Mouse (Mus musculus) thymus, postnatal 25 days (tissue): Measurements from ENCODE around the gene Gpr180.
"Not testable (repeated sequence)": the region's sequence is repeated elsewhere in the genome, so short reads cannot be mapped to it uniquely, and the experiment has no call there.

Experiments used
- DNase-seq: peaks from one replicate; pipeline ENCODE4 v3.0.0; 2022

Gpr180 gene

DNA sequence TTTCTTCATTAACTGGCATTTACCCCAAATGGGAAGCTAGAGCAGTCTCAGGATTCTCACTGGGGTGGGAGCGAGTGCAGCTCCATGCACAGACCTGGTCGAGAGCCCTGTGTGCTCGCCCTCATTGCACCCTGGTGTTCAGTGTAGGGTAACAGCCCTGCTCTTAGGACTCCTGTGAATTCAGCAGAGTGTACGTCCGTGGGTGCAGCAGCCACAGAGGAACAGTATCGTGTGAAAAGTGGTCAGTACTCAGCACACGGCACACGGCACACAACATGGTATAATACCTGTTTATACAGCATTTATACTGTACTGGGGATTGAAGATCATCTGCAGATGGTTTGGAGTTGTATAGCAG is 15.3 kb downstream of the Gpr180 start:
- DNase-seq, result no peak

- not testable (repeated sequence) for DNase-seq
Measured at GRCm38 (mm10) chr14:118156056-118156455, 19.1 kb downstream of the Gpr180 start.

DNA sequence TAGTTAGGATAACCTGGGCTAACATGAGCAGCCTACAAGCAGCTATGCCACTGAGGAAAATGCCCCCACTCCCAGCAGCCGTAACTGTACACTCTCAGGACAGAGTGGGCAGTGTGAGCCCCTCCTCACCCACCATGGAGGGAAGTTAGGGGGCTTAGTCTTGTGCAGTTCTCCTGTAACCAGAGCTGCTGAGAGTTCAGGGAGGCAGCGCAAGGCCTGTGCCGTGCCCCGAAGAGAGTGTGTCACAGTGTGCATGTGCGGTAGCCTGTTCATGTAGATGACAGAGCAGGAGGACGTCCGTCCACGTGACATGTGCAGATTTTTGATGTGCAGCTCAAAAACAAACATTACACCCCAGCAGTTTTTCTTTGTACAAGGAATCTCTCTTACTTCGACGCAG is 19.8 kb downstream of the Gpr180 start:
- DNase-seq, result no peak

DNA sequence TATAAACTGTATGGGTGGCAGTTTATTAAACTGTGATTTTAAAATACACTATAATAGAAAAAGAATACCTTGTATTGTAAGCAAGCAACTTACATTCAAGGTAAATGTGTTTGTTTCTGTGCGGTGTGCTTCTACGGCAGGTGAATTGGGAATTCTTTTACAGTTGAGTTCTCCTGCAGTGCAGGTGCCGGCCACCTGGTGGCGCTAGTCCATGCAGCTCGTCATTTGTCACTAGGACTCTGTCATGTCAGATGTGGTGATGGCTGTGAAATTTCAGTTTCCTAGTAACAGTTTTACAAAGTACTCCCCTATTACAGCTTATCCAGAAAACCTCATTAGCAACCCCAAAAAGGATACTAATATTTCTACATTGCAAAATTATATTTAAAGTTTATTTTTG is 20.2 kb downstream of the Gpr180 start:
- DNase-seq, result peak; percentile 69

DNA sequence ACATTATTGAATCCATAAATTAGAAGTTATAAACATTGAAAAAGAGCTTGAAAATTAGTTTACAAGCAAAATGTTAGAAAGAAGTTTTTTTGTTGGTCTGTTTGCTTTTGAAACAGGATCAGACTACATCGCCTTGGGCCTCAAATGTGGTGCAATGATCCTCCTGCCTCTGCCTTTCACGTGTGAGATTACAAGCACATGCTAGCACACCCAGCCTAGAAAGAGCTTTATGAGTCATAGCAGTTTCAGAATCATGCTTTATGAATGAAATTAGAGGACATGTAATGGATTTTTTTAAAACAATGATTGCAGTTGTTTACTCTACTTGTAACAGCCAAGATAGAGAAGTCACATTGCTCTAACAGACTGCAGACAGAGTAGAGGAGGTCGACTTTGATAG is 24.8 kb downstream of the Gpr180 start:
- no peak for DNase-seq

DNA sequence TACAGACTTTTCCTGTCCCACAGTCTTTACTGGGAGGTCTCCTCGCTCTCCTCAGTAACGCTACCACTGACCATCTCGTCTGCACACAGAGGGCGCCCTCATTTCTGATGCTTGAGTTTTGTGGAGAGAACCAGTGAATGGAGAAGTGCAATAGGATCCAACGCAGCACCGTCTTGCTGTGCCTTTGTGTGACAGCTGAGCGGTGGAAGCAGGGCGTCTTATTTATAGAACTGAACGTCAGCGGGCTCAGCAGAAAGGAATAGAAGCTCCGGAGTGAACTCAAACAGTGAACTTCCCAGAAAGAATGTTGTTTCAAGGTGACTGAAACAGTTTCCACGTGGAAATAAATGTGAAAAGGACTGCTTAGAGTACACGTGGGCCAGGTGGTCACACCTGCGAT is 25.7 kb downstream of the Gpr180 start:
- DNase-seq, result no peak

DNA sequence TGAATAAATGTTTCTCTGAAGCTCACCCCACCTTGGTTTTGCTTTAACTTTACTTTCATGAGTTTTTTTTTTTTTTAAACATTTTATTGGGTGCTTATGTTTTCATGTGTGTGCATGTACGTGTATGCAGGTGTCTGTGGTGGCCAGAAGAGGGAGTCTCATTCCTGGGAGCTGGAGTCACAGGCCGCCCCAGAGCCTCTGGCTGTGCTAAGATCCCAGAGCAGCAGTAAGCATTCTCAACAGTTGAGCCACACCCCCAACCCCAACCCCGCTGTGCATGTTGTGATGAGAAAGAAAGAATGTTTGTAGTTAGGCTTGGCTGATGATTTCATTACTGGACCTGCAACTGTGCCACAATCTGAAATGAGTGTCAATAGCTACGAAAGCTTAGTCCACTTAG is 31.8 kb downstream of the Gpr180 start:
- no peak for DNase-seq

- peak; percentile 16 for DNase-seq
Measured at GRCm38 (mm10) chr14:118173590-118174203, 36.7 kb downstream of the Gpr180 start.

DNA sequence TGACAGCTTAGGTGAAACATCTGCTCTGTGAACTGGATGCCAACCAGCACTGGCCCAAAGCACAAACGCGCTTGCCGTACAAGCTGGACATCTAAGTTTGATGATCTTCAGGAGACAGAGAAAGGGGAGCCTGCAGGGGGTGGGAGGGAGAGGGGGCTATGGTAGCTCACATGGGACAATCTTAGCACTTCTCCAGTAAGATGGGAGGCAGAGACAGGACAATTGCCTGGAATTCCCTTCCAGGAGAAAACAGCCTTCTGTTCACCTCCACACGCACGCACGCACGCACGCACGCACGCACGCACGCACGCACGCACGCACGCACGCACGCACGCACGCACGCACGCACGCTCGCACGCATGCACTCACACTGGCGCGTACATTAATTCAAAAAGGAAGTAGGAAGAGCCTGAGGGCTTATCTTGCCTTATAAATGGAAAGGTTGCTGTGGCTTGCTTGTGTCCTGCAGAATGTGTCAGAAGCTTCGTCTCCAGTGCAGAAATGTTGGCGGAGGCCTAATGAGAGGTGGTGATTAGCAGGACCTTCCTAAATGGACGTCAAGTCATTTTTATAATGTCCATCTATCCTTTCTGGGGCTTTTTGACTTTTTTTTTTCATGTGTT is 38.2 kb downstream of the Gpr180 start:
- no peak for DNase-seq

DNA sequence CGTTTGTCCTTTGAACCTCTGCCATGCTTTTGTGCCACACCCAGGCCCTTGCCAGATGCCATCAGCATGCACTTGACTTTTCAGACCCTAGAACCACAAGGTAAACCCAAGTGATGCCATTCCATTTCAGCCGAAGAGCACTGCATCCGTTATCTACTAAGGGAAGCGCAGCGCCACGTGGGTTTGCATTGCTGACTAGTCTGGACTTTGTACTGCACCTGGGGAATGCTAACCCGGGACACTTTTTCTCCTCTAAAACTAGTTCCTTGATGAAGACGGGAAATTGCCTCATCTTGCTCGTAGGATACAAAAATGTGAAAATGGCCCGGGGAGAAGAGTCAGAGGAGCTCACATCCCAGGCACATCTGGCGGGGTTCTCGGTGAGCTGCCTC is 38.7 kb downstream of the Gpr180 start:
- DNase-seq, result no peak

- no peak for DNase-seq
Measured at GRCm38 (mm10) chr14:118179251-118179650, 42.3 kb downstream of the Gpr180 start.

DNA sequence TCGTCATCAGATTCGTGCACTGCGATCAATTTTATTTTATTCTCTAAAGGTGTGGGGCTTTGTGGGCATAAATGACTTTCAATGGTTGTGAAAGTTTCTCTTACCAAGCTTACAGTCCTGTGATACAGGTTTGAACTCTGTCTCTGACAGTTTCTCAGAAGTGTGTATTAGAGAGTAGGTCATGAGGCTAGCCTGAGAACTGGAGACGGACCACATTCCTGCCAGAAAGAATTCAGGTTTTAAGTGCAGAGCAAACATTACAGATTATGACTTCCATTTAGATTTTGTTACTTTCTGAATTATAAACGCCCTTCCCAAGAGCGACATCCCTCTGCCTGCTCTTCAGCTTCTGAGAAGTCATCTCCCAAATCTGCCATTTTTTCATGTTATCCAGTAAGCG is 42.7 kb downstream of the Gpr180 start:
- DNase-seq, result no peak

DNA sequence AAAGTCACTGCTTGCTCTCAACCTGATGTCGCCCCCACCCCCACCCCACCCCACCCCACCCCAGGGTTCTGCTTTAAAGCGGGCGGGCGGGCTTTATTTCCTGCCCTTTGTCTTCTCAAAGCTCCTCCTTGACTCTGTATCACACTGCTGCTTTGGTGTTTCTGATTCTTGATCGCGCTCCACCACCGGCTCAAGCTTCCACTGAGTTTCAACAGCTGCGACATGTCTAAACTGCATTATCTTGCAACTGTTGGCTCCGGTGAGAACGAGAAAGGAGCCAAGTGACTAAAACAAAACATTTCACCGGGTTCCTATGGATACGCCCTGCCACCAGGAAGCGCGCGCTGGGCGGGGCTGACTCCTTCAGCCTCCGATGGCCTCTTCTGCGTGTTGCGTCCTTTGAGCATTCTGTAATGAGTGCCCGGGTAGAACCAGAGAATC is 43.2 kb downstream of the Gpr180 start:
- DNase-seq, result peak; percentile 71

DNA sequence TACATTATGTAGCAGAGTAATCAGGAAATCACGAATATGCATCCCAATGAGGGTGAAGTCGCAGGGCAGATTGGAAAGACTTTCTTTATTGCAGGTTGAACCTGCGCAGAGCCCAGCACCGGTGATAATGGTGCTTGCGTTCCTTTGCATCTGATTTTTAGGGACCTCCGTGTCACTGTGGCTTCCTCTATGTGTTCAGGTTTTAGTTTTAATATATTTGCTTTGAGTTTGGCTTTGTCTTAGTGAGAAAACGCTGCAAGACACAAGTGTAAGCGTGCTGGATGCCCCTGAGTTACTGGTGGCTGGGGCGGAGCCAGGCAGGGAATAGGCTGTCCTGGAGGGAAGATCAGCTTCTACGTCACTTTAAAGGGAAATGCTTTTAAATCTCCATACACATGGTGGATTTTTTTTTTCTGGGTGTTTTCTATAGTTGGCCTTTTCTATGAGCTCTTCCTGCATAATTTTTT is 43.8 kb downstream of the Gpr180 start:
- peak; percentile 12 for DNase-seq

GRCm38 (mm10) chr14:118191442-118191841 is 54.5 kb downstream of the Gpr180 start:
- DNase-seq, result no peak

- DNase-seq, result no peak
Measured at GRCm38 (mm10) chr14:118193001-118193628, 56.2 kb downstream of the Gpr180 start.

- no peak for DNase-seq
Measured at GRCm38 (mm10) chr14:118193663-118194062, 56.7 kb downstream of the Gpr180 start.

DNA sequence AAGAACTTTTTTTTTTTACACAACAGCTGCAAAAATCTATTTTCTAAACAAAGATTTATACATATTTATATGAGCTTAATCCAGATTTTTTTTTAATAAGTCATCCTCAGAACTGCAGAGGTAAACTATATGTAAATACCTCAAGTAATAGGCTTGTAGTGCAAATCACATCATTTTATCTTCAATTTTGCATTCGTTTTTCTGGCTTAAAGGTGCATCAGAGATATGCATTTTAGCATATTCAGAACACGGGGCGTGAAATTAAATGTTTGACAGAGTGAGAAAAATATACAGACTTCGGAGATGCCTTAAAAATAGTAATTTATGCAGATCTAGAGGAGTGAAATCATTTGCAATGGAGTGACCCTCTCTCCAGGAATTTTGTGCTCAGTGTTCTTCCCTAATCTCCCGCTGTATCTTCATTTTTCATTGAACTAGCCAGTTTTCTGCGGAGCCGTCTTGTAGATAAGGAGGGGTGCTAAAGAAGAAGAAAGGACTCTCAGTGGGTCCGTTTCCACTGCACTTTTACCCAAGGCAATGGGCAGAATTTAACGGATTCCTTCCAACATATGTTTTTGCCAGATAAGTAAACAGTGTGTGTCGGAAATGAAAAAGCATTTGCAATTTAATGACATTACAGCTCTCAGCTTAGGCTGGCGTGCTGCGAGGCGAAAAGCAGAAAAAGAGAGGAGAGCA is 57.4 kb downstream of the Gpr180 start:
- DNase-seq, result no peak

DNA sequence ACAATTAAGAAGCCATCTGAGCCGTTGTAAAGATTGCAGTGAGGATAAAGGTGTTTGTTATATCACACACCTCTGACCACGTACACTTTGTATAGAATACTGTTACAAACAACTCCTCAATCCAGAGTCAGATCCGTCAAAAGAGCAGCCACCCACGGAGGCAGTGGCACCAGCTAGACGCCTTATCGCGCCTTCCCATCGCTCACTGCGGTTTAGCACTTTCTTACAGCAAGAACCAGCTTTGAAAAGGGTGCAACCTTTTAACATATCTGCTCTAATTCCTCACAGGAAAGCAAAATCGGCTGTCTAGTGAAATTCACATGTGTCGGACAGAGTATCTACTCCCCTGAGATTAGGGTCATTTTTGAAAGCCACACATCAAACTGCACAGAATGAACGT is 60.1 kb downstream of the Gpr180 start:
- DNase-seq, result no peak

GRCm38 (mm10) chr14:118200731-118201130 is 63.8 kb downstream of the Gpr180 start:
- DNase-seq, result no peak

DNA sequence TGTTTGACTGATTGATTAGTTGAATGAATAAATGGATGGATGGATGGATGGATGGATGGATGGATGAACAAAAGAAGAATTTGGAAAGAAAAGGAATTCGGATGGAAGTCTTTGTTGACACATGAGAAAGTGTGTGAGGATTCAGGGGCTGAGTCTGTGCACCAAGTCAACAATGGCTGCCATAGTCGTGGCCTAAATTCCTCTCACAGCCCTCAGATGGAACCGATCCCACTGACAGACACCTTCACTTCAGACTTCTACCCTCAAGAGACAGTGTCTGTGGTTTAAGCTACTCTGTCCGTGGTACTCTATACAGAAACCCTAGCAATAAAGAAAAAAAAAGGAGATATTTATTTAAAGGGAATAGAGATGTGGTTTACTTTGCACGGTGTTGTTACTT is 65.0 kb downstream of the Gpr180 start:
- DNase-seq, result no peak

DNA sequence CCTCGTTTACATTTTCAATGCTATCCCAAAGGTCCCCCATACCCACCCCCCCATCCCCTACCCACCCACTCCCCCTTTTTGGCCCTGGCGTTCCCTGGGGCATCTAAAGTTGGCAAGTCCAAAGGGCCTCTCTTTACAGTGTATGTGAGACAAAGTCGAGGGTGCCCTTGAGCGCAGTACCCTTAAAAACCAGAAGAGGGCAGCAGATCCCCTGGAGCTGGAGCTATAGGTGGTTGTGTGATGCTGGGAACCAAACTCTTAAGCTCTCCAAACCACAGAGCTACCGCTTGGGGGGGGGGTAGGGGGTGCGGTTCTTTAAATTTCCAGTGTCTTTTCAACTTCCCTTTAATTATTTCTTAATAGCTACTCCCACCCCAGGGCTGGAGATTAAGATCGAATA is 66.1 kb downstream of the Gpr180 start:
- peak; percentile 68 for DNase-seq

- DNase-seq, result no peak
Measured at GRCm38 (mm10) chr14:118207347-118207746, 70.4 kb downstream of the Gpr180 start.

DNA sequence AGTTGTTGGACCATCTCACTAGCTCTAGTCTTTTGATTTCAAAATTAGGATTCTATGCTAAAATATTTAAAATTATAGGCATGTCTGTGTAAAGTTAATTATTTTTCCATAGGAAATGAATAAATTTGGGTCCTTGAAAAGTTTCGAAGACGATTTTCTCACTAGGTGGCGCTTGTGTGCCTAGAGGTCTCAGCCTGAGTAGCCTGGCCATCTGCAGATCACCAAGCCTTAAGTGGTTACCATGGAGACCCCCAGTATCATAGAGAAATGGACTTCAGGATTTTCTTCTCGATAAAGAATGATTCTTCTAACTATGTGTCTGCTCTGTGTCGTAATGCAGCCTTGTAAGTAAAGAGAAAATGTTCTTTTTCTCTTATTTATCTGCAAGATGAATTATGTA is 72.7 kb downstream of the Gpr180 start:
- DNase-seq, result no peak
